Mouse (Mus musculus): Measurements from ENCODE around the gene Plcl1.

The Plcl1 gene

DNA sequence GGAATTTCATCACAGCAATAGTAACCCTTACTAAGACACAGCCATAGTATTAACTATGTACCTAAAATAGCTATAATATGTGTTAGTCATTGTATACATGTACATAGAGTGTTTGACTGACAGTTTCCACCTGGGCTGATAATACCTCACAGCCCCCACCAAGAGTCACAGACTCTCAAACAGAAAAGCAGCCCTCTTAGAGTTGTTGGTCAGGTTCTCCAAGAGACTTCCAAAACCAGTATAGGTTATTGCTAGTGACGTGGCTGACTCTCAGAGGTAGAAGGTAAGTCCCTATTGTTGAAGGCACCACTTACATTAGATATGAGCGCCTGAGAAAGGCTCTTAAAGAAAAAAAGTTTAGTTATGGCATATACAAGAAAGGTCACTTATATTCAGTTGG is 120.0 kb downstream of the Plcl1 start:
- no peak for DNase-seq (ENCODE audit: low spot score)

DNA sequence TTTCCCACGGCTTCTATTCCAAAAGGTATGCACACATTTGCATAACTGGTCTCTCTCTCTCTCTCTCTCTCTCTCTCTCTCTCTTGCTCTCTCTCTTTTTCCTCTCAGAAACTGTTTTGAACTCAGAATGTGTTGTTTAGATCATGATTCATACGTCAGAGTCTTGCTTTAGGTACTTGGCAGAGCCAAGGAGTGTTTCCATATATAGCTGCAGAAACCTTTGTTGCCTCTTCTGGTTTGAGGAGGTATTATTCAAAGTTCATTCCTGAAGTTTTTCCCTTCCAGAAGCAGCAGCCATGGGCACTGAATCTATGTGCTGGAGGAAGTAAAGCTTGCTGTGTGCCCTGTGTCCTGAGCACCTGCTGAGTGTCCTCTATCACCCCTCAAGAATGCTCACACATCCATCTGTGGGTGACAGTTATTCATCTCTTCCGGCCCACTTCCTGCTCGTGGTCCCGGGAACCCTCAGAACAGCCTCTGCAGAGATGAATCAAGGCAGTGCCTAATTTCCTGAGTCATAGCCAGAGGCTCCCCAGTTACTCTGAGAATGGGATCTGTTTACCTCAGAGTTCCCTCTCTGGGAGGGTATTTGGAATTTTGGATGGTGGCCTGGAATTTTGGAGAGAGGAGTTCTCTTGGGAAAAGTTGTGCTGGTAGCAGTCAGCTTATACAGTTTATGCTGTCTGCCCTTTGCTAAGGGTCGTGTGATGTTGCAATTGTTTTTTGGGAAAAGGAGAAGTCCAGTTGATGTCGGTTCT is 123.0 kb downstream of the Plcl1 start:
- no peak for DNase-seq (ENCODE audit: low spot score)

DNA sequence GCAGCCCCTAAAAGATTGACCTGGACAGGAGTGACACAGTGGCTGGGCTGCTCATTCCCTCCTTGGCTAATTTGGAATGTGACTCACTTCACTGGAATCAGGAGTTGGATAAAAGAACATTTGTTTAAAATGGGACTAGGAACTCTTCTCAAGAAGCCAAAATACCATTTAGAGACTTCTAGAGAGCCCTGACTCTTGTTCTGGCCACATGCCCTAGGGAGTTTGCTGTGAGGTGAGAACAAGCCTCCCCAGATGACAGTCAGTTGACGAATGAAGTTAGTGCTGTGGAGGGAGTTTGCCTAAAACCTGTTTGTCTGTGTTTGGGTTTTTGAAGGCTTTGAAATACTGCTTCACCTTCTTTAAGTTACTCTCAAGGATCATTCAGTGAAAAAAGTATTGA is 128.1 kb downstream of the Plcl1 start:
- no peak for DNase-seq (ENCODE audit: low spot score)

DNA sequence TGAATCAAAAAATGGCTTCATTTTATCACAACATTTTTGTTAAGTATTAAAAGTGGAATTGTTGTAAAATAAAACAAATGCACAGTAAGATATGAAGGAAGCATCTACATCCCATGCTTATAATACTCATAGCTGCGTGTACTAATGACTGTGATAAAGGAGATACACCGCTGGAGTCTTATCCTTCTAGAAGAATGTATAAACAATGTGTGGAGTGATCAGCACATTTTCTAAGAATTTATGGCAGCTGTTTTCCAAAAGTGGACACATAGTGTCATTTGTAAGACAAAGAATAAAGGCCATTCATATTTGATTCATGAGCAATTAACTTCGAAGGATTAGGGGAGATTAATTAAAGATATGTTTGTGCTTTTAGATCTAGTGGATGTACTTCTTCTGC is 148.7 kb downstream of the Plcl1 start:
- DNase-seq (ENCODE audit: low spot score), result no peak

DNA sequence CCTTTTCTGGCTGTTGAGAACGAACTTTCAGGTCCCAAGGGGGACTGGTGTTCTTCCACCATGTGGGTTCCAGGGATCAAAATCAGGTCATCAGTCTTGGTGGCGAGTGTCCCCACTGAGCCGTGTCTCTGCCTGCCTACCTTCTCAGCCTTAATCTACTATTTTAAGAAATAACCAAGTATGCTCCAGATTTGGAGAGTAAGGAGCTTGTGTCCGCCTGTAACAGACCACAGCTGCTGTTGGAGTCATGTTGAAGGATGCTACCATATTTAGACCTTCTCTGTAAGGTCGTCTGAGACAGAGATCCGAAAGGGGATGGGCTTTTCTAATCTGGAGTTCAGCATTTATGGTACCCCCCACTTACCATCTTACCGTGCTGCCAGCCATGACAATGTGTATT is 152.2 kb downstream of the Plcl1 start:
- no peak for DNase-seq (ENCODE audit: low spot score)

DNA sequence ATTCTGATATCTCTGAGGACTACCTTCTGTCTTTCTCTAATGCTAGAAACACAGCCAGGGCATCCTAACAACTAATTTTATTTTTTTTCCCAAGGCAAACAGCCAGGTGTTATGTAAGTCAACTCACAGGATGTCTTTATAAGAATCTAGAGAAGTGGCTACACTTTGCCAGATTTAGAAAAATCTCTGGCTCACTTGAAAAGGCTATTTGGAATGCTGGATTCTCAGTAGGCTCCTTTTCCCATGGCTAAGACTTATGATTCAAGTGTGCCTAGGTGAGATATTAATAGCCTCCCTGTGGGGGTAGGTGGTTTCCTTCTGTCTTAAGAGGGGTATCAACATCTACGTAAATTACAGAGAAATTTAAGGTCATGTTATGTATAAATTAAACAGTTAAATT is 152.7 kb downstream of the Plcl1 start:
- DNase-seq (ENCODE audit: low spot score), result no peak

DNA sequence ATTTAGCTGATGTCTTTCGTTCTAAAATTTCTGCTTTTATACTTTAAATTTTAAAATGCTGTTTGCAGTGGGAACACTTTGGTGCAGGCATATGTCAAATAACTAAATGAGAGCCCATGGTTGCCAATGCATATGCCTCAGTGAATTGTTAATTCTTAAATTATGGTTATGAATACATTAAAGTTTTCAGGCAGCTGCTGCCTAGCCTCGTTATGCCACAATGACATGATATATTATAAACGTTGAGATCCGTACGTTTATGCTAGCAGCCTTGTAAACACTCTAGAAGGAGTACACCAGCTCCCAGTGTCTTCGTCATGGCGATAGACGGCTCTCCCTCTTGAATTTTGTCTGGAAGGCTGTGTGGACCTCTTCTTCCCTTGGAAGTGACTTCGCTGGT is 154.3 kb downstream of the Plcl1 start:
- no peak for DNase-seq (ENCODE audit: low spot score)

DNA sequence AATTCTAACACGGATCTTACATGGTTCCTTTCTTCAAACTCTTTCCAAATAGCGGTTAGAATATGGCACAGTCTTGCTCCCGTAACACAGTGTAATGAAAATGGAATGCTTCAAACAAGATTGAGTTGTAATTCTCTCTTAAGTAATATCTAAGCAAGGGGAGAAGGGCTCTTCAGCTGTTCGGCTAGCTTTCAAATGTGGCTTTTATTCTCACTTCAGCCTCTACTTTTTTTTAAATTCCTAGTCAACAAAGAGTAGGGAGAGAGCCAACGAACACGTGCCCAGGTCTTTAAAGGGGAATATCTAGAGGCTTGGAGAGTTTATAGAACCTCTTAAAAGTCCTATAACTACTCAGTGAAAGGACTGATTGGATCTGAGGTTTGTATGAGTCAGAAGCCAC is 160.2 kb downstream of the Plcl1 start:
- DNase-seq (ENCODE audit: low spot score), result no peak

DNA sequence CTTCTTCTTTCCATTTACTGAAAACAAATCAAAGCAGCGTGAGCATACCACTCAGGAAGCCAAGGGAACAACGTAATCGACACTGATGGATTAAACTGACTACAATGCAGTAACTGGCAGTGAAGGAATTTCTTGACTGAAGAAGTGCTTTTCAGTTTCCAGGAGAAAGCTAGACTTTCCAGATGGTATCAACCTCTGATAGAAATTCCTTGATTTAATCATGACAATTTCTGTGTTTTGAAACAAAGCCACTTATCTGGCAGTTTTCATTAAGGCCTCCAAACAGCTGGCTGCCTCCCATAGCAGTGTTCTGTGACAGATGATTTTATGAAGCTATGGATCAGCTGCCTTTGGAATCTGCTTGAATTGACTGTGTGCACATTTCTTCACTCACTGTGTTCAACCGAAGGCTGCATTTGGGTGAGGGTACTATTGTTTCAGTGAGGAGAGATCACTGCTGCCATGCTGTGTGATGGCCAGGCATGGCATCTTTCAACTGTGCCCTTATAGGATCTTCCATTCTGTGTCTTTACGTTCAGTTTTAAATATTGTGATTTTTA is 162.2 kb downstream of the Plcl1 start:
- DNase-seq (ENCODE audit: low spot score), result no peak

DNA sequence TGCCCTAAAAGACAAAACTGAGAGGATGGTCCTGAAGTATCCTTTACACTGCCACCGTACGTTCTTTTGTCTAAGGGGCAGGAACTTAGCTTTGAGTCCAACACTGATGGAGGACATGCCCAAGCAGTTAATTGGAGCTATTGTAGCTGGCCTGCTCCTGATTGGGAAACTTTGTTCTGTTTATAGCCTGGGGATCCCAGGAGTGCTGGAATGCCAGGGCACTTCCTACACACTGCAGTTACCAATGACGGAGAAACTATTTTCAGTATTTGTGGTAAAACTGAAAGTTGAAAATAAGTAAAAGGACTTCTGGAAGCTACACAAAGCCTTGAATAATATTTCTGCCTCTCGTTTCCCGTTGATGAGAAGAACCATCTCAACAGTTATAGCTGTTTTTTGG is 164.5 kb downstream of the Plcl1 start:
- DNase-seq (ENCODE audit: low spot score), result no peak

DNA sequence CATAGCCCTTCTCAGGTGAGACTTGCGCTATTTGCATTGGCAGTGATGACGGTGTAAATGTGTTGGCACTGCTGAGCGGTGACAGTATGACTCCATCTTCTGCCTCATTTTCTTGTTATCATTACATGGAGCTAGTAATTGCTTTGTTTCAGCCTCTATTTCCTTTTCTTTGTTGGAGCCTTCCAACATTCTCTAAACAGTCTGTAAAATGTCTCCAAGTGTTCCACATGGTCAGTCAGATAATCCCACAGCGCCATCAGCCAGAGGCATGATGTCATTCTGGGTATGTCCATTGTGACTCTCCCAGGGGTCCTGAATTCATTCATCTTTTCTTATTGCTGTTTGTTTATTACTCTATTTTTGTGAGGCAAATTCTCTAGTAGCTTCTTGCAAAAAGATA is 165.7 kb downstream of the Plcl1 start:
- no peak for DNase-seq (ENCODE audit: low spot score)

DNA sequence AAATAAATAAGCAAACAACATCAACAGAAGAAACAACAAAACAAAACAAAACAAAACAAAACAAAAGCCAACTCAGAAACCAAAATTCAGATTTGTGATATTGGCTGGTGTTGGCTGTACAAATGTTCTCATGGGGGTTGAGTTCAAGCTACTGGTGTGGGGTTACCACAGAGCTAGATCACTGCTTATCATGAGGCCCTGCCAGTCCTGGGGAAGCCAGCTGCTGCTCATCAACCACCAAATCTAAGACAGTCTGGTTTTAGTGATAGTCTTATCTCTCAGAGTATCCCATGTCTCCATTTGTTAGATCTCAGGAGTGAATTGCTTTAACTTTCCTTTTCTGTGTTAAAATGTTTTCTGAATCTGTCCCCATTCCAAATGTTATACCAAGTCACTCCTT is 166.5 kb downstream of the Plcl1 start:
- no peak for DNase-seq (ENCODE audit: low spot score)

DNA sequence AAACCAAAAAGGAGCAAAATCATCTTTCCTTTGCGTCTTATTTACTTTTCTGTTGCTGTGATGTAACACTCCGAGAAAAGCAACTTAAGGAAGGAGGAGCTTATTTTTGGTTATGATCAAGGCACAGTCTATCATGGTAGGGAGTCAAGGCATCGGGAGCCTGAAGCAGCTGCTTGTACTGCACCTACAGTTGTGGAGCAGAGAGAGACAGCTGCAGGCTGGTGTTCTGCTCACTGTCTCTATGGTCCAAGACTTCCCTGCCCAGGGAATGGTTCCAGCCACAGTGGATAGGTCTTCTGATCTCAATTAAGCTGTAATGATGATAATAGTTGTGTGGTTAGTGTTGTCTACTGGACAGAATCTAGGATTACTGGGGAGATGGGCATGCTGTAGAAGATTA is 166.9 kb downstream of the Plcl1 start:
- DNase-seq (ENCODE audit: low spot score), result no peak

DNA sequence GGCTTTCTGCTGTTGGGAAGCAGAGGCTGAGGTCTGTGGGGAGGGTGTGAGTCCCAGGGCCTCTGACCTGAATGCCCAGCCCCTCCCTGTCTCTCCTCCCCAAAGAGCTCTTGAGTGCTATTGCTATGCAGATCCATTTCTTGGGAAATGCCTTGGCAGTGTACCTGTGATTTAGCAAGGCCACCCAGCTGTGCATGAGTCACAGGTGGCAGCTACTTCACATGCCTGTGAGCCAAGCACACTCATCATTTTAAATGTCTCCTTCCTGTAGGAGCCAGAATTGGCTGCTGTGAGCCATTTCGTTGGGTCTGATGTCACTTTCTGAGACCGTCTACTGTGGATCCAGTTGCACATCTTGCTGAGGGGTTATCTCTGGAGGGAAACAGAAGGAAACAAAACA is 170.2 kb downstream of the Plcl1 start:
- DNase-seq (ENCODE audit: low spot score), result no peak

DNA sequence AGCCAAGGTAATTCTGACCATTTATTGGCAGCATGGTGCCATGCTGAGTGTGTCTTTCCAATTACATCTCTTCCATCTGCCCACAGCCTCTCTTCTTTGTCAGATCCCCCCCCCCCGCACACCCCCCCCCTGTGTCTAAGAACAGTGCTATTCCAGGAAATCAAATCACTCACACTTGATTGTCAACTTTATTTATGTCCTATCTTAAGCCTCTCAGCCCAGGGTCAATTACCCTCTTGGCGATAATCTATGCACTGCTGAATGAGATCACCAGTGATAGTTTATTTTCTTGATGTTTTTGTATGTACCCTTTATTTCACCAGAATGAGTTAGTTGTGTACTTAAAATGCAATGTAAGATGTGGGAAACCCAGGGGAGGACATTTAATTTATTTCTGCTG is 176.0 kb downstream of the Plcl1 start:
- no peak for DNase-seq (ENCODE audit: low spot score)

DNA sequence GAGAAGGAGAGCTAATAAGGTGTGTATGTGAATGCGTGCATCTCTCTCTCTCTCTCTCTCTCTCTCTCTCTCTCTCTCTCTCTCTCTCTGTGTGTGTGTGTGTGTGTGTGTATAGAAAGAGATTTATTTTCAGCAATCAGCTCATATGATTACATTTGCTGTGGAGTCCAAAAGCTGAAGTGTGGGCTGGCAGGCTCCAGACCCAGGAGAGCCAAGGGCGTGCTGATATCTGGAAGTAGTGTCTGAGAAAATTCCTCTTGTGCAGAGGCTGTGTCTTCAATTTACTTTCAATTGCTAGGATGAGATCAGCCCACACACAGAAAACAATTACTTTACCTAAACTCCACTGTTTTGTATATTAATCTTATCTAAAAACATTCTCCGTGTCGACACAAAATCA is 179.7 kb downstream of the Plcl1 start:
- no peak for DNase-seq (ENCODE audit: low spot score)

DNA sequence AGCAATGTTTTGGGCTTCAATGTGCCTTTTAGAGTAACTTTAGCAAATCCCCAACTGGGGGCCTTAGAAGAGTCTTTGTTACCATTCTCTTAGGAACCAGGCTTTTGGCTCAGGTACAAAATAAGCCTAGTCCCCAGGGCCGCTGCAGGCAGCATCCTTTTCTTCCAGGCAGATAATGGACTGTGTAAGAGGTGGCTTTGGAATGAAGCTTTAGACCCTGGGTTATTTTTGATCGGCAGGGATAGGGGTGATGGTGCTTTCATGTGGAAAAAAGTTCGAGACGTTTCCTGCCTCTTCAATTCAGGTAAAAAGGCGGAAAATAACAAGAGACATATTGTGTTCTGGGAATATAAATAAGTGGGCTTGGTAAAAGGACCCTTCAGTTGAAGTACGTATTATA is 182.4 kb downstream of the Plcl1 start:
- no peak for DNase-seq (ENCODE audit: low spot score)

DNA sequence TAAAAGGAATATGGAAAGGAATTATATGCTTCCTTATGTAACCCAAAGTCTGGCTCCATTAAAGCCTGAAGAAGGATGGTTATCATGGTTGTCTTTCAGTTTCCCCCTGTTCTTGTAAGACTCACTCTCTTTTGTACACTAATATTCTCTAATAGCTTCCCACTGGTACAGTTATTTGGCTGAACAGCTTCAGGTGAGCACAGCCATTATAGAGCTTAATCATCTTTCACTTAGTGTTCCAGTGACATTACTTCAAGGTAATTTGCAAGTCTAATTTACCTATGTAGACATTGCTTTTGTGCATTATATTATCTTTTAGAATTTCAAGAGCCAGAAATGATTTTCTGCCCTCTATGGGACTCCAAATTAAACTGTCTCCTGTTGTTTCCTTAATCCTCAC is 184.3 kb downstream of the Plcl1 start:
- DNase-seq (ENCODE audit: low spot score), result no peak

DNA sequence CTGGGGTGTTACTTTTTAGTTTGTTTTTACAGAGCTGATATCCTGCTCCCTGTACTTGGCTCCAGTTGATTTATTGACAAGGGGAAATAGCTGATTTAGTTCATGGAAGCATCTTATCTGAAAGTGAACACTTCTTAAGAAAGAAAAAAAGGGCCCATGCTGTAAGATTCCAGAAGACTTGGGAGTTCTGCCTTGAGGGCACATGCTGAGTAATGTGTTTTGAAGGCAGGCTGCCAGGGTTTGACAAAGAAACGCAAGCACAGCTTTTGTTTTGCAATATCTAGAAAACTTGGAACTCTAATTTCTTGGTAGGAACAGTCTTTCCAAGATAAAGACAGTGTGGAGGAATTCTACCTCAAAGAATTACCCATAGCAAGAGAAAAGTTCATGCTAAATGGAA is 194.8 kb downstream of the Plcl1 start:
- no peak for DNase-seq (ENCODE audit: low spot score)

DNA sequence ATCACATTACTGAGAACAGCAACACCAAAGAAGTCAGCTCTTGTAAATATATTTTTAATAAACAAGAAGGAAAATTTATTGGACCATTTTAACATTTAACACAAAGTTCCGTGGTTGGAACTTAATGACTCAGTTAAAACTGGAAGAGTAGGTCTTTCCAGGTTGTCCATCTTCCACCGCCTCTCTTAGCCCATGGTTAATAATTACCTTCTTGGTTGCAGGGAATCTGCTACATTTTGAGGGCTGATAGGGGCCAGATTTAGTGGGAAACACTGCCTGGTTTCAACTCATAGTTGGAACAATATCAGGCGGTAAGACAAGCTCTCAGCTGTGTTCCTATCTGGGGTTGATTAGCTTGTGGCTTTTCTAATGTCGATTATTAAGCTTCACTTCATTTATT is 198.9 kb downstream of the Plcl1 start:
- DNase-seq (ENCODE audit: low spot score), result no peak

DNA sequence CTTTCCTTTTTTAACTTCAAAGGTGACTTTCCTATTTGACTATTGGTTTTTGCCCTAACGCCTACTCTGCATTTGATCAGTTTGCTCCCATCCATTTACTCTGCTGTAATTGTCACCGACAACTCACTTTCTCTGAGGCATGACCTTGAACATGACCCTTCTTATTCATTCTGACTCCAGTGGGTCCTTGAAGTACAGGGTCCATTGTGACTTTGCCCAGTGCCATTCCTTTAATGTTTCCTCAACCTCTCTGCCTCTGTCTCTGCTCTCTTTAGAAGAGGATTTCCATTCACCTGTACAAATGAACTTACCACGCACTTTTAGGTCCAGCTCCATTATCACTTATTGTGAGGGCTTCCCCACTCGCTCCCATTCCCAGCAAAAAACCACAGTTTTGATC is 199.7 kb downstream of the Plcl1 start:
- no peak for DNase-seq (ENCODE audit: low spot score)

DNA sequence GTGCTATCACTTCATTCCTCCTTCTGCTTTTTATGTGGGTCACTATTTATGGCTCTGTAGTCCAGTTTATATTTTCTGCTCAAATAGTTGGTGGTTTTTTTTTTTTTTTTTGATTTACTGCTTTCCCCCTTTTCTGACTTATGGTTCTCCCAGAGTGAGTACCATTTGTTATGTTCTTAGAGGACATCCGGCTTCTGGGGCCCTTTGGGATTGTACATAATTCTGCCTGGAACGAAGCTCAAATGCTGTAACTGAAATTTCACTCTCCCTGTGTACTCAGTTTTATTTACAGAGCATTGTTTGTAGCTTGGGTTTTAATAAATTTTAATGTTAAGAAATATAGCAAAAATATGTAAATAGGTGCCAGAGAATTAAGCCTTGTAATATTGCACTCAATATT is 200.2 kb downstream of the Plcl1 start:
- no peak for DNase-seq (ENCODE audit: low spot score)

DNA sequence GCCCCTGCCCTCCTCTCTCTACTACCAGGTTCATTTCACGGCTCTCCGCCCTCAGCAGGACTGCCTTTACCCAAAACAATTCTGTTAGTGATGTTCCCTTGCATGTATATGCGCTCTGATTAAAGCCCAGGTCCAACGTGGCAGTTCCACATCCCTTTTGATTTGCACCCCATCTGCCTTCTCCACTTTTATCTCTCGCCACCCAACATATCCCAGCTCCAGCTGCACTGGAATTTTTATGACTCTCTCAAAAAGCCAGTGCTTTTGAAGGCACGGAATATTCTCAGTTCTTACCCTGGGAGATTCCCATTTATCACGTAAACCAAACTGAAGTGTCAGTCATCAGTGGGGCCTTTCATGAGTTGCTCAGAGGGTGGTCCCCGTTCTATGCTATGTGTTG is 200.7 kb downstream of the Plcl1 start:
- DNase-seq (ENCODE audit: low spot score), result no peak

DNA sequence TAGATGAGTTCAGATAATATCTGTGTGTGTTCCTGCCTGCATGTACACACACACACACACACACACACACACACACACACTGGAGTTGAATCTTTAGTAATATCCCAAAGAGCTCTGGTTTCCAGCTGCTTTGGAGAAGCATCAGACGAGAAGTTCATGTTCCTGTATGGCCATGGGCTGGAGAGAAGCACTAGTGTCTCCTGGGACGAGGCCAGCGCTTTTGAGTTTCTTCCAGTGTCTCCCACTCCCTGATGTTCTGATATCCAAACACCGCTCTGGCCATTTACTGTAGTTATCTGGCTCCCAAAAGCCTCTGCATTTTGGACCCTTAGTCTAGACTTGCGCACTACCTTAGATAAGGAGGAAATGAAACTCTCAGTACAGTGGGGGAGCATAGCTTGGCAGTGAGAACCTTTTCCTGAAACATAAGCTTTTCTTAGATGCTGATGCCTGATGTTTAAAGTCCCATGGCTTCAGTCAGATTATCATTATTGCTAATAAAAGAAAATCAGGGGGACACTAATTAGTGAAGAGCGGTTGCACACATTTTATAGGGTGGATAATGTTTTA is 207.1 kb downstream of the Plcl1 start:
- DNase-seq (ENCODE audit: low spot score), result no peak

All from urinary bladder, postnatal 10 days (tissue).